10 mouse cellular contexts compared by ENCODE assay signal in the genomic region with DNA sequence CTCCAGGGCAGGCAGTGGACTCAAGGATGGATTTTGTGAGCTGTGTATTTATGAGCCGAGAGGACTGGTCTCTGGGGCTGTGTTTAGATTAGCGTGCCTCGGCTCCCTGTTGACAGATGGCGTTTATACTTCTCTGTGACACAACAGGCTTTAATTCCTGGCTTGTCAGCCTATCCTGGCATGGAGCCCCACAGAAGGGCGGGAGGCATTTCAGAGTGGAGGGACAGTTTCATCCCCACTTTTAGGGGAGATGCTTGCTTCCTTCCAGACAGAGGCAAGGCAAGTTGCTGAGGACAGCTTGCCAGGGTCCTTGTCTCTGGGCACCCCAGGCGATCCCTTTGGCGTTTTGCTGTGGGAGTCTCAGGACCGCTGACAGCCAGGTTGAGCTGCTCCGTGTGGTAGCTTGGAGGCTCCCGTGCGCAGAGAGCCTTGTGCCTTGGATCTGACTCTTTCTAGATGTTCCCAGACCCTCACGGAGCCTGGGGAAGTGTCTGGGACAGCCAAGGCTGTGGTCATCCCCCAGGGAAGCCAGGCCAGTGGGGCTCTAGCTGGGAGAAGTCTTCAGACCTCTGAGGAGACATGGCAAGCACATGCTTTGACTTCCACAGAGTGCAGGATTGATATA. TPM values are rescaled to one million over a fixed set of nuclear protein-coding genes. Genes with fewer than 3 reads are reported as not detected.
A peak's percentile ranks its signal among the peaks of the same experiment; 100 is the strongest.
DNase-seq lines count a peak whose midpoint lies in the region; ATAC-seq and TF ChIP-seq lines count a peak whose summit lies in the region.
"Had no signal": no experiment of that assay in that cellular context is flagged by ENCODE, and none has a peak within 500 bp of the region (broad histone marks: within the 10 kb centered on the region; RNA-seq: fewer than 3 reads in every experiment).

No protein-coding gene starts in this region.

- no peak for TF ChIP-seq POLR2A in thymus, adult 2 months (IDR thresholded peaks at IDR 0.05; ENCODE audit: control insufficient read depth, extremely low read depth, insufficient read depth, low read length, poor library complexity)

- no peak for DNase-seq in embryonic facial prominence, embryonic 10.5 days (ENCODE audit: low spot score)
- peak; percentile 36 for DNase-seq in midbrain, postnatal 0 days (ENCODE audit: low spot score)
- DNase-seq in thymus, adult 2 months = no peak
- DNase-seq in right cerebral cortex, adult 18-20 months = no peak
- DNase-seq: kidney, adult 8-10 months had no signal

- H3K9me3 ChIP-seq in embryonic facial prominence, embryonic 12.5 days = no peaks in the 10 kb centered on the region
- no peaks in the 10 kb centered on the region for H3K9me3 ChIP-seq in embryonic facial prominence, embryonic 10.5 days
- H3K9me3 ChIP-seq in midbrain, postnatal 0 days (ENCODE audit: low read length) = no peaks in the 10 kb centered on the region
- H3K9me3 ChIP-seq in midbrain, embryonic 15.5 days = no peaks in the 10 kb centered on the region
- H3K9me3 ChIP-seq in intestine, embryonic 16.5 days (ENCODE audit: control insufficient read depth, low read length) = no peaks in the 10 kb centered on the region
- no peaks in the 10 kb centered on the region for H3K9me3 ChIP-seq in stomach, embryonic 14.5 days (ENCODE audit: control insufficient read depth, low read depth, low read length)
- H3K9me3 ChIP-seq: liver, embryonic 15.5 days had no signal

- H3K9ac ChIP-seq in embryonic facial prominence, embryonic 12.5 days = 0 out of 2 replicates have a peak overlapping the region, but pooled peaks have one; percentile 24
- no peak overlapping the region for H3K9ac ChIP-seq in midbrain, postnatal 0 days (replicated peaks; ENCODE audit: low read length, poor library complexity, severe bottlenecking)
- H3K9ac ChIP-seq in midbrain, embryonic 15.5 days = no peak overlapping the region
- peak overlapping the region; percentile 40; the same call in 1 of the 2 replicates for H3K9ac ChIP-seq in intestine, embryonic 16.5 days (ENCODE audit: low read depth, low read length)
- H3K9ac ChIP-seq in stomach, embryonic 14.5 days (replicated peaks; ENCODE audit: low read depth, low read length) = 0 out of 2 replicates have a peak overlapping the region, but pooled peaks have one; percentile 11
- H3K9ac ChIP-seq: liver, embryonic 15.5 days had no signal

- no peaks in the 10 kb centered on the region for H3K36me3 ChIP-seq in embryonic facial prominence, embryonic 12.5 days
- no peaks in the 10 kb centered on the region for H3K36me3 ChIP-seq in embryonic facial prominence, embryonic 10.5 days (replicated peaks)
- H3K36me3 ChIP-seq in midbrain, postnatal 0 days (ENCODE audit: insufficient read depth, low read length) = no peaks in the 10 kb centered on the region
- no peaks in the 10 kb centered on the region for H3K36me3 ChIP-seq in midbrain, embryonic 15.5 days (replicated peaks)
- H3K36me3 ChIP-seq in intestine, embryonic 16.5 days (ENCODE audit: control insufficient read depth, insufficient read depth, low read length) = no peaks in the 10 kb centered on the region
- no peaks in the 10 kb centered on the region for H3K36me3 ChIP-seq in stomach, embryonic 14.5 days (ENCODE audit: control insufficient read depth, insufficient read depth, low read length)
- H3K36me3 ChIP-seq in thymus, adult 2 months (ENCODE audit: control insufficient read depth, insufficient read depth, low read length) = no peaks in the 10 kb centered on the region
- H3K36me3 ChIP-seq: liver, embryonic 15.5 days had no signal

- TF ChIP-seq CTCF in midbrain, postnatal 0 days (IDR thresholded peaks at IDR 0.05) = no peak
- no peak for TF ChIP-seq CTCF in thymus, adult 2 months (IDR thresholded peaks at IDR 0.05; ENCODE audit: borderline replicate concordance, control insufficient read depth, extremely low read depth, insufficient read depth, low read length, poor library complexity)

- ATAC-seq in embryonic facial prominence, embryonic 12.5 days (ENCODE audit: insufficient number of reproducible peaks, insufficient read depth, low FRiP score, low TSS enrichment) = no peak
- ATAC-seq in midbrain, postnatal 0 days (ENCODE audit: low FRiP score) = no peak
- ATAC-seq in midbrain, embryonic 15.5 days (replicated peaks) = no peak
- peak; percentile 80 for ATAC-seq in intestine, embryonic 16.5 days
- no peak for ATAC-seq in stomach, embryonic 14.5 days (ENCODE audit: insufficient number of reproducible peaks, insufficient read depth, low FRiP score, low read depth)

- no peak overlapping the region for H3K4me2 ChIP-seq in embryonic facial prominence, embryonic 12.5 days (replicated peaks)
- H3K4me2 ChIP-seq in midbrain, postnatal 0 days (ENCODE audit: low read depth, low read length, poor library complexity, severe bottlenecking) = no peak overlapping the region
- no peak overlapping the region for H3K4me2 ChIP-seq in midbrain, embryonic 15.5 days
- 0 out of 2 replicates have a peak overlapping the region, but pooled peaks have one; percentile 5 for H3K4me2 ChIP-seq in intestine, embryonic 16.5 days (ENCODE audit: low read depth, low read length)
- H3K4me2 ChIP-seq in stomach, embryonic 14.5 days (replicated peaks; ENCODE audit: low read depth, low read length) = 0 out of 2 replicates have a peak overlapping the region, but pooled peaks have one; percentile 0
- H3K4me2 ChIP-seq: liver, embryonic 15.5 days had no signal

- H3K4me1 ChIP-seq in embryonic facial prominence, embryonic 12.5 days = peaks cover 10% of the 10 kb centered on the region
- peaks cover 47% of the 10 kb centered on the region for H3K4me1 ChIP-seq in embryonic facial prominence, embryonic 10.5 days
- H3K4me1 ChIP-seq in midbrain, postnatal 0 days (ENCODE audit: insufficient read depth, low read length) = no peaks in the 10 kb centered on the region
- H3K4me1 ChIP-seq in midbrain, embryonic 15.5 days = no peaks in the 10 kb centered on the region
- H3K4me1 ChIP-seq in intestine, embryonic 16.5 days (ENCODE audit: control insufficient read depth, insufficient read depth, low read length) = peaks cover 26% of the 10 kb centered on the region
- peaks cover 33% of the 10 kb centered on the region for H3K4me1 ChIP-seq in stomach, embryonic 14.5 days (ENCODE audit: control insufficient read depth, insufficient read depth, low read length)
- H3K4me1 ChIP-seq in thymus, adult 2 months (replicated peaks; ENCODE audit: control insufficient read depth, insufficient read depth, low read length) = no peaks in the 10 kb centered on the region
- H3K4me1 ChIP-seq: liver, embryonic 15.5 days had no signal

- WGBS in embryonic facial prominence, embryonic 12.5 days = 51% methylated on average over 12 of the region's 12 CpGs
- WGBS in embryonic facial prominence, embryonic 10.5 days = 60% methylated on average over 12 of the region's 12 CpGs
- 53% methylated on average over 12 of the region's 12 CpGs for WGBS in midbrain, postnatal 0 days
- 60% methylated on average over 12 of the region's 12 CpGs for WGBS in midbrain, embryonic 15.5 days
- WGBS in intestine, embryonic 16.5 days = 32% methylated on average over 12 of the region's 12 CpGs
- 20% methylated on average over 12 of the region's 12 CpGs for WGBS in stomach, embryonic 14.5 days
- WGBS in thymus, adult 2 months = 60% methylated on average over 12 of the region's 12 CpGs

- peaks cover 12% of the 10 kb centered on the region; the same call in 1 of the 2 replicates for H3K27me3 ChIP-seq in embryonic facial prominence, embryonic 12.5 days
- peaks cover 18% of the 10 kb centered on the region; the same call in 1 of the 2 replicates for H3K27me3 ChIP-seq in embryonic facial prominence, embryonic 10.5 days (replicated peaks; ENCODE audit: low read depth, poor library complexity, severe bottlenecking)
- no peaks in the 10 kb centered on the region for H3K27me3 ChIP-seq in midbrain, postnatal 0 days (ENCODE audit: insufficient read depth, low read length)
- H3K27me3 ChIP-seq in midbrain, embryonic 15.5 days (replicated peaks) = no peaks in the 10 kb centered on the region
- no peaks in the 10 kb centered on the region for H3K27me3 ChIP-seq in intestine, embryonic 16.5 days (replicated peaks; ENCODE audit: control insufficient read depth, insufficient read depth, low read length)
- no peaks in the 10 kb centered on the region for H3K27me3 ChIP-seq in stomach, embryonic 14.5 days (ENCODE audit: control insufficient read depth, insufficient read depth, low read length)
- H3K27me3 ChIP-seq in thymus, adult 2 months (ENCODE audit: control insufficient read depth, insufficient read depth, low read length) = no peaks in the 10 kb centered on the region
- H3K27me3 ChIP-seq: liver, embryonic 15.5 days had no signal

- no peak overlapping the region for H3K4me3 ChIP-seq in embryonic facial prominence, embryonic 12.5 days
- no peak overlapping the region for H3K4me3 ChIP-seq in embryonic facial prominence, embryonic 10.5 days
- no peak overlapping the region for H3K4me3 ChIP-seq in midbrain, postnatal 0 days (ENCODE audit: low read depth, low read length)
- H3K4me3 ChIP-seq in midbrain, embryonic 15.5 days = no peak overlapping the region
- no peak overlapping the region for H3K4me3 ChIP-seq in intestine, embryonic 16.5 days (ENCODE audit: low read length)
- no peak overlapping the region for H3K4me3 ChIP-seq in stomach, embryonic 14.5 days (ENCODE audit: low read depth, low read length)
- no peak overlapping the region for H3K4me3 ChIP-seq in thymus, adult 2 months (ENCODE audit: control insufficient read depth, insufficient read depth, low read length)
- H3K4me3 ChIP-seq: liver, embryonic 15.5 days had no signal

- H3K27ac ChIP-seq in embryonic facial prominence, embryonic 12.5 days = no peak overlapping the region
- no peak overlapping the region; the same call in 1 of the 2 replicates for H3K27ac ChIP-seq in embryonic facial prominence, embryonic 10.5 days (replicated peaks)
- no peak overlapping the region for H3K27ac ChIP-seq in midbrain, postnatal 0 days (ENCODE audit: low read depth, low read length)
- H3K27ac ChIP-seq in midbrain, embryonic 15.5 days = no peak overlapping the region
- peak overlapping the region; percentile 89 for H3K27ac ChIP-seq in intestine, embryonic 16.5 days (ENCODE audit: low read length)
- H3K27ac ChIP-seq in stomach, embryonic 14.5 days (ENCODE audit: low read length) = peak overlapping the region; percentile 70; the same call in 1 of the 2 replicates
- no peak overlapping the region for H3K27ac ChIP-seq in thymus, adult 2 months (ENCODE audit: control insufficient read depth, insufficient read depth, low read length)
- H3K27ac ChIP-seq: liver, embryonic 15.5 days had no signal

RNA-seq across cellular contexts. Expression of gene Hmcn2, which starts 23.6 kb away (rescaled TPM):
- 0.09 and 0.18 TPM in 2 replicates for polyA plus RNA-seq in embryonic facial prominence, embryonic 12.5 days (2016; fragmentation: Nextera tagmentation; extraction: Ambion mirVana)
- 0.15 TPM in 1 of 2 replicates, not detected in the other for polyA plus RNA-seq in embryonic facial prominence, embryonic 10.5 days (2016; fragmentation: Nextera tagmentation; extraction: Ambion mirVana)
- 0.60 and 1.5 TPM in 2 replicates for total RNA-seq in midbrain, postnatal 0 days (2014; rRNA removed)
- 0.29 and 0.37 TPM in 2 replicates for polyA plus RNA-seq in midbrain, postnatal 0 days (2015; fragmentation: Nextera tagmentation; extraction: Ambion mirVana)
- polyA plus RNA-seq in midbrain, embryonic 15.5 days (2015; fragmentation: Nextera tagmentation; extraction: Ambion mirVana) = 0.18 and 0.32 TPM in 2 replicates
- 4.1 and 4.7 TPM in 2 replicates for polyA plus RNA-seq in intestine, embryonic 16.5 days (2015; fragmentation: Nextera tagmentation; extraction: Ambion mirVana)
- 4.1 and 4.6 TPM in 2 replicates for polyA plus RNA-seq in stomach, embryonic 14.5 days (2014; fragmentation: Nextera tagmentation; extraction: Ambion mirVana)
- polyA plus RNA-seq in thymus, adult 2 months (2012; rRNA removed) = 4.8 and 5.6 TPM in 2 replicates

Comparison
In these comparisons a context has a peak if more than half of its experiments do, and no peak if none do; other contexts are left out.
1. H3K27ac ChIP-seq: peak in intestine, embryonic 16.5 days (single experiment) and stomach, embryonic 14.5 days (single experiment); none in embryonic facial prominence, embryonic 12.5 days (single experiment), embryonic facial prominence, embryonic 10.5 days (single experiment), midbrain, postnatal 0 days (single experiment), midbrain, embryonic 15.5 days (single experiment) and thymus, adult 2 months (single experiment).
2. H3K4me2 ChIP-seq: peak in intestine, embryonic 16.5 days (single experiment) and stomach, embryonic 14.5 days (single experiment); none in embryonic facial prominence, embryonic 12.5 days (single experiment), midbrain, postnatal 0 days (single experiment) and midbrain, embryonic 15.5 days (single experiment).
3. H3K9ac ChIP-seq: peak in embryonic facial prominence, embryonic 12.5 days (single experiment), intestine, embryonic 16.5 days (single experiment) and stomach, embryonic 14.5 days (single experiment); none in midbrain, postnatal 0 days (single experiment) and midbrain, embryonic 15.5 days (single experiment).